Mouse (Mus musculus) hindbrain, embryonic 14.5 days (tissue): ENCODE measurements around the gene Prph2. TPM values are rescaled to one million over a fixed set of nuclear protein-coding genes. Genes with fewer than 3 reads are reported as not detected.

ENCODE experiments used
- ATAC-seq: fragments of 200-750 bp; cut with Nextera tagmentation; 2 replicates; pipeline ENCODE4 v1.8.0; 2017; ENCODE audit warnings: moderate number of reproducible peaks, mild to moderate bottlenecking, moderate TSS enrichment, moderate library complexity; ENCODE audit not compliant: low FRiP score
- DNase-seq: peaks from one replicate; pipeline ENCODE4 v3.0.0-alpha.2; 2015; ENCODE audit warnings: low spot score
- H3K27ac ChIP-seq: fragments of 300-500 bp; sonication (generic); 2 replicates; pipeline ENCODE4 v1.5.1; 2014; ENCODE audit warnings: mild to moderate bottlenecking, moderate library complexity
- H3K27me3 ChIP-seq: fragments of 300-500 bp; sonication (generic); 2 replicates; pipeline ENCODE4 v1.6.1; 2014; ENCODE audit warnings: mild to moderate bottlenecking, low read length, mixed read lengths; ENCODE audit not compliant: control insufficient read depth, insufficient read depth
- H3K36me3 ChIP-seq: fragments of 300-500 bp; sonication (generic); replicated peaks from 2 replicates; pipeline ENCODE4 v1.6.1; 2014; ENCODE audit not compliant: control insufficient read depth, insufficient read depth
- H3K4me1 ChIP-seq: fragments of 300-500 bp; sonication (generic); replicated peaks from 2 replicates; pipeline ENCODE4 v1.6.1; 2014; ENCODE audit warnings: antibody characterized with exemption, low read length, mixed read lengths; ENCODE audit not compliant: control insufficient read depth, insufficient read depth
- H3K4me2 ChIP-seq: fragments of 300-500 bp; sonication (generic); replicated peaks from 2 replicates; pipeline ENCODE4 v1.6.1; 2014; ENCODE audit warnings: mild to moderate bottlenecking, moderate library complexity
- H3K4me3 ChIP-seq: fragments of 300-500 bp; sonication (generic); replicated peaks from 2 replicates; pipeline ENCODE4 v1.5.1; 2014; ENCODE audit warnings: mild to moderate bottlenecking, low read length
- H3K9ac ChIP-seq: fragments of 300-500 bp; sonication (generic); 2 replicates; pipeline ENCODE4 v1.6.1; 2014
- H3K9me3 ChIP-seq: fragments of 300-500 bp; sonication (generic); 2 replicates; pipeline ENCODE4 v1.6.1; 2016; ENCODE audit warnings: low read length; ENCODE audit not compliant: control insufficient read depth
- WGBS: fragments of 180-500 bp; shearing (Covaris S2); extraction: QIAGEN DNeasy Blood & Tissue Kit; methylation state at CpG from one replicate; pipeline ENCODE4 v1.1.7; 2014; 5-methylcytosine and 5-hydroxymethylcytosine counted together
- polyA plus RNA-seq: library from polyadenylated mRNA; unstranded; fragments of >200 nt; fragmentation: Nextera tagmentation; extraction: Ambion mirVana; gene quantifications from 2 replicates; pipeline ENCODE4 v1.2.1, GENCODE M21; 2014

The Prph2 gene
- polyA plus RNA-seq, 1 experiment from 2014 or later = not detected

DNA sequence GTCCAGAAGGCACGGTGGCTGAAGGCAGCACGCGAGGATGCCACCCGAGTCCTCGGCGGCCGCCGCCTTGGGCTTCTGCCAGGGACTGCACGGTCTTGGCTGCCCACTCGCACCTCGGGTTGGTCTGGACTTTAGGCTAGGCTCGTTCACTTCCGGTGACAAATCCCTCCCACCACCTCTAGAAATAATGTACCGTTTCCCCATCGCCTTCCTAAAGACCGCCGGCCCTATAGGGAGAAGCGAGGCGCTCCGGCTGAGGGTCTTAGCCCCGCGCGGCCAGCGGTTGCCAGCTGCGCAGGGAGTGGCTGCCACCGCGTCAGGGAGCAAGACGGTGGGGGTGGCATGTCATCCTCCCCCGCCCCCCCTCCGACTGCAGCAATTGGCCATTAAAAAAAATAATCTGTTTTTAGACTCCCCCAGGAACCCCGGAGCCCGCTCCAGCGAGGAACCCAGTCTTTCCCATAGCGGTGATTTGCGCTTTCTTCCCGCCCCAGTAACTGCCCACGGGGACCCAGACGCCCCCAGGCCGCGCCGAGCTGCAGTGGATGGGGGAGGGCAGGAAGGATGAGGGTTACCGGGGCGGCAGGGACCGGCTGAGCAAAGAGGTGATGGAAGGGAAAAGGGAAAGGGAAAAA lies 20.7 kb upstream of the Prph2 start:
- Histone ChIP-seq H3K4me2 (peak overlapping the region; percentile 76), H3K9ac (peak overlapping the region; percentile 83), H3K9me3 (no peaks in the 10 kb centered on the region), H3K36me3 (no peaks in the 10 kb centered on the region; the same call in 1 of the 2 replicates), H3K4me1 (peaks cover 32% of the 10 kb centered on the region), H3K27me3 (no peaks in the 10 kb centered on the region), H3K4me3 (peak overlapping the region; percentile 97), H3K27ac (peak overlapping the region; percentile 98)
- WGBS = under 1% methylated on average over 44 of the region's 44 CpGs
- peak; percentile 71 for DNase-seq
- peak; percentile 55 for ATAC-seq

DNA sequence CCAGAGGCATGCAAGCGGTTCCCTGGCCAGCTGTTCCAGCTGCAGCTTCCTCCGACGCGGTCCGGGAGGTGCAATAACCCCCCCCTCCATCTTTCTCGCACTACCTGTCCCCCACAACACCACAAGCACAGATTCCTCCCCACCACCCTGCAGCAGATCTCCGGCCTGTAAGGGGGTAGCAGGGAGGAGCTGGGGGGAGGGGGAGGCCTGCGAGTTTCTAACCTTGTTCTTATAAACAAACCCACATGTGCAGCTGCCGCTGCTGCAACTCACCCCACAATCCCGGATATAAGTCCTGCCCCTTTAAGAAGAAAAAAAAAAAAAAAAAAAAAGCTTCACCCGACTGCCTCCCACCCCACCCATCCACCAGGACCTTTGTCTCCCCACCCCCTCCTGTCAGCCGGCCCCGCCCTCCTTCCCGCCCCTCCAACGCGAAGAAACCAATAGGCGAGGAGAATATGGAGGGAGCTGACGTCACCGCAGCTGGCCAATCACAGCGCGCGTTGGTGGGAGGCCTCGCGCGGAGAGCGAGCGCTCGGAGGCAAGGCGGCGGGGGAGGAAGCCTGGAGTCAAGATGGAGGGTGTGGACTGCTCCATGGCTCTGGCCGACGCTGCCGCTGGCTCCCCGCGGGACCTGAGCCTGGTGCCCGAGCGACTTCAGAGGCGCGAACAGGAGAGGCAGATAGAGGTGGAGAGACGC lies 20.0 kb upstream of the Prph2 start, which contains the start of gene Tbcc:
Tbcc (plus strand) TSS at position 569 of the 700 bp plus-strand sequence.
- Histone ChIP-seq H3K9ac (peak within 1 kb of the TSS; percentile 96), H3K4me2 (peak within 1 kb of the TSS; percentile 90), H3K36me3 (no peaks in the 10 kb centered on the region; the same call in 1 of the 2 replicates), H3K4me1 (peaks cover 32% of the 10 kb centered on the region), H3K4me3 (peak within 1 kb of the TSS; percentile 97), H3K27me3 (no peaks in the 10 kb centered on the region), H3K9me3 (no peaks in the 10 kb centered on the region), H3K27ac (peak within 1 kb of the TSS; percentile 98)
- ATAC-seq = peak; percentile 95
- WGBS = under 1% methylated on average over 39 of the region's 40 CpGs
- peak; percentile 98 for DNase-seq

DNA sequence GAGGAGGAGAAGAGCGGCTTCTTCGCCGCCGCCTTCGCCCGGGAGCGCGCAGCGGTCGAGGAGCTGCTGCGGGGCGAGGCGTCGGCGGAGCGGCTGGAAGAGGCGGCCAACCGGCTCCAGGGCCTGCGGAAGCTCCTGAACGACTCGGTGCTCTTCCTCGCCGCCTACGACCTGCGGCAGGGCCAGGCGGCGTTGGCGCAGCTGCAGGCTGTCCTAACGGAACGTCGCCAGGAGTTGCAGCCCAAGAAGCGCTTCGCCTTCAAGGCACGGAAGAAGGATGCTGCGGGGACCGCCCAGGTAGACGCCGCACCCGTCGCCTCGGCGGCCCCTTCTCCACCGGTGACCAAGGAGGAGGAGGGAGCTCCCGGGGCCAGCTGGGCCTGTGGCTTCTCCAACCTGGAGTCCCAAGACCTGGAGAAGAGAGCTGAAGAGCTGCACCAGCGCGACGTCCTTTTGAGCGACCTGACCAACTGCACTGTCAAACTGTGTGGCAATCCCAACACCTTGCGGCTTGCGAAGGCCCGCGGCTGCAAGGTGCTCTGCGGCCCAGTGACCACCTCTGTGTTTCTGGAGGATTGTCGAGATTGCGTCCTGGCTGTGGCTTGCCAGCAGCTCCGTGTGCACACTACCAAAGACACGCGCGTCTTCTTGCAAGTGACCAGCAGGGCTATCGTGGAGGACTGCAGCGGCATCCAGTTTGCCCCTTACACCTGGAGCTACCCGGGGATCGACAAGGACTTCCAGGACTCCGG lies 19.2 kb upstream of the Prph2 start:
- Histone ChIP-seq H3K27ac (peak overlapping the region; percentile 92), H3K9ac (peak overlapping the region; percentile 96), H3K4me2 (peak overlapping the region; percentile 90), H3K4me3 (peak overlapping the region; percentile 97), H3K36me3 (no peaks in the 10 kb centered on the region; the same call in 1 of the 2 replicates), H3K9me3 (no peaks in the 10 kb centered on the region), H3K4me1 (peaks cover 32% of the 10 kb centered on the region), H3K27me3 (no peaks in the 10 kb centered on the region)
- peak; percentile 1 for ATAC-seq
- no peak for DNase-seq
- WGBS = 2% methylated on average over 60 of the region's 64 CpGs

DNA sequence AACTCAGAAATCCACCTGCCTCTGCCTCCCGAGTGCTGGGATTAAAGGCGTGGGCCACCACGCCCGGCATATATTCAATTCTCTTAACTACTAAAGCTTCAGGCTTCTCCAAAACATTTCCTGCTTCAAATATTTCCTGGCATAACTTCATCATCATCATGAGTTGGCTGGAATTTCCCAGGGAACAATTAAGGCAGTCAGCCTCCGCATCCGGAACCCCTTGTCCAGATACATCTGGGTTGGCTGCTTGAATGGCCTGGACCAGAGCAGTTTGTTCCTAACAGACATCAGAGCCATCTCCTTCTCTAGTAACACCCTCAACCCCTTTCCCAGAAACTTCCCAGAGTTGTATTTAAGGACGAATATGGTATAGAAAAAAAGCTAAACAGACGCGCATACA lies 14.8 kb upstream of the Prph2 start:
- Histone ChIP-seq H3K36me3 (no peaks in the 10 kb centered on the region; the same call in 1 of the 2 replicates), H3K4me2 (no peak overlapping the region), H3K27me3 (no peaks in the 10 kb centered on the region), H3K9me3 (no peaks in the 10 kb centered on the region), H3K4me1 (peaks cover 22% of the 10 kb centered on the region), H3K9ac (no peak overlapping the region), H3K4me3 (no peak overlapping the region), H3K27ac (no peak overlapping the region)
- ATAC-seq = no peak
- no peak for DNase-seq
- 93% methylated on average over 9 of the region's 9 CpGs for WGBS

DNA sequence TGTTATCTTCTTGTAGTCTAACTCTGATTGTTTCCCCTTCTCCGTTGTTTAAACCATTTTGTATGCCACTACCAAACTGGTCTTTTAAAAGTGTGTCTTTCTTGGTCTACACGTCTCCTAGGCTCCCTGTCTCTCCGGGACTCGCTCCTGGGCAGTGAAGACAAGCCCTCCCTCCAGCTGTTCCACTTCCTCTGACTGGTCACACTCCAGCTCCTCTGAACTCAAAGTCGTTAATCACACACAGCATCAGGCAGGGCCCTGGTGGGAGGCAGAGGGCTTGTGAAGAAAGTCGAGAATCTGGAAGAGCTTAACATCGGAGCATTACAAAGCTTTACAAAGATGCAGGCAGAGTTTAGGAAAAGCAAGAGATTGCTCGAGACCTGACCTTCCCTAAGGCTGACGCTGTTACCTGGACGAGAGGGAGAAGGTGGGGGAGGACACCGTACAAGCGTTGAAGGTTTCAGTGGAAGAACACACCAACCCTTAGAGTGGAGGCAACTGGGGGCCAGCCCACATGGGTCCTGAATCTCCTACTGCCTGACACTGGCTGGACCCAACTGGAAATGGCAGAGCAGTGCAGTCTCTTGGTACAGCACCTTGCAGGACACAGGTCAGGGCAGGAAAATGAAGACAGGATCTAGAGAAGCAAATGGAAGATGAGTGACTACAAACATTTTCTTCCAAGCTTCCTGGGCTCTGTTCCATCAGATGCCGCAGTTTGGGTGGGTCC lies 12.9 kb upstream of the Prph2 start:
- Histone ChIP-seq H3K4me1 (peaks cover 12% of the 10 kb centered on the region), H3K27me3 (no peaks in the 10 kb centered on the region), H3K4me3 (no peak overlapping the region), H3K9me3 (no peaks in the 10 kb centered on the region), H3K27ac (no peak overlapping the region), H3K36me3 (no peaks in the 10 kb centered on the region; the same call in 1 of the 2 replicates), H3K9ac (no peak overlapping the region), H3K4me2 (no peak overlapping the region)
- WGBS = 51% methylated on average over 13 of the region's 13 CpGs
- ATAC-seq = no peak
- DNase-seq = no peak

DNA sequence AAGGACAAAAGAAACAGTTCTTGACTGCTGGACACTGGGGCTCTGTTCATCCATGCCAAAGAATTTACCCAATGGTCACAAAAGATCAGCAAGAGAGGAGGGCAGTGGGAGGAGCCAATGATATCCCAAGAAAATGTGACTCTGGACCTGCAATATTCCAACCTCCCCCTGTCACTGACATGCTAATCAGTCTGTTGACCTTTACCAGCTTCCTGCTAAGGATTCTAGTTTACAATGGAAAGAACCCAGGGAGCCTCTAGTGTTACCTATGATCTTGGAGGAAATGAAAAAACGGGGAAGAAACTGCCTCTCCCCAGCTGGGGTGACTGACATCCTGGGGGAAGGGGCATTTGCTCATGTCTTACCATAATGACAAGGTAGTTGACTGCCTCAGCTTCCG lies 9.3 kb upstream of the Prph2 start:
- no peaks in the 10 kb centered on the region for H3K36me3 ChIP-seq
- no peaks in the 10 kb centered on the region for H3K9me3 ChIP-seq
- ATAC-seq (no peak), DNase-seq (no peak)
- H3K9ac ChIP-seq = no peak overlapping the region
- H3K27ac ChIP-seq = no peak overlapping the region
- no peak overlapping the region for H3K4me3 ChIP-seq
- no peaks in the 10 kb centered on the region for H3K4me1 ChIP-seq
- H3K27me3 ChIP-seq = no peaks in the 10 kb centered on the region
- 56% methylated on average over 2 of the region's 2 CpGs for WGBS
- H3K4me2 ChIP-seq = no peak overlapping the region

DNA sequence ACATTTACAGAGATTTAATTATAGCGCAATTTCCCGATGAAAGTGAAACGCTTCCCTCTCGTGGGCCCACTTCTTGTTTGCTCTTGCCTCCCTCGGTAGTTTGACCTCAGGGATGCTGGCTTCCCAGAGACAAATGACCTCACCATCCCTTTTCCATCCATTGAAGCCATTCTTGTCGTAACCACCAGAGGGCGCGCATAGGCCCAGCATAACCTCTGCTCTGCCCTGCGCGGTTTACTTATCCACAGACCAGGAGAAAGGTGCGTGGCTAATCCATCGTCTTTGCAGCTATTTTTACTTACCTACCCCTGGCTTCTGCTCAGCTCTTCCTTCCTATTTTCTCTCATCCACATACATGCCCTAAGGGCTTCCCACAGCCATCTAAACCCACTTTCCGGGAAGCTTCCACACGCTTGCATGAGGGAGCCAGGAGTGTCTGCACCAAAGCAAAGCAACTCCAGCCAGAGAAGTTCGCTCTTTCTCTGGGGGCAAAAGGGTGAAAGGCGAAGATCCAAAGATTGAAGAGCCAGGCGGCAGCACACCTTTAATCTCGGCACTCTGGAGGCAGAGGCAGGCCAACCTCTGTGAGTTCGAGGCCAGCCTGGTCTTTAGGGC lies 6.3 kb upstream of the Prph2 start:
- no peaks in the 10 kb centered on the region for H3K27me3 ChIP-seq
- no peak overlapping the region for H3K4me3 ChIP-seq
- H3K9me3 ChIP-seq = no peaks in the 10 kb centered on the region
- 24% methylated on average over 19 of the region's 19 CpGs for WGBS
- no peak overlapping the region for H3K27ac ChIP-seq
- no peak overlapping the region for H3K9ac ChIP-seq
- DNase-seq = peak; percentile 81
- H3K4me1 ChIP-seq = no peaks in the 10 kb centered on the region
- no peaks in the 10 kb centered on the region for H3K36me3 ChIP-seq
- H3K4me2 ChIP-seq = no peak overlapping the region
- peak; percentile 51; the same call in 1 of the 2 replicates for ATAC-seq

DNA sequence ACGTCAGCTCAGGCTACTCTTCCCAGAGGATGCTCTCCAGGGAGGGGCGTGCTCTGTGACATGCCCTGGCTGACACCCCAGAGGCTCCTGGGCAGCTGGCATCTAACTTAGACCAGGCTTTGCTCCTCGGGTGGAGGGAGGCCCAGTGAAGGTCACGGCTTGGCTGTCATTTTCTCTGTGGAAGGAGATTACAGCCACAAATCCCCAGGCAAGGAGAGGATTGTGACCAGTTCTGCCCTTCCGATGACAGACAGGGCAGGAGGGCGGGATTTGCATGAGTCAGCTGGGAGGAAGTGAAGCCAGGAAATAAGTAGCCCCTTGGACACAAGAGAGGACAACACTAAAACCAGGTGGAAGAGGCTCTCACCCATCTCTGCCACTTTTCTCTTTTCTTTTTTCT lies 2.1 kb downstream of the Prph2 start:
- 51% methylated on average over 6 of the region's 6 CpGs for WGBS
- Histone ChIP-seq H3K4me1 (0 out of 2 replicates have a peak, but pooled peaks cover 2% of the 10 kb centered on the region), H3K4me3 (no peak overlapping the region), H3K4me2 (no peak overlapping the region), H3K27ac (no peak overlapping the region), H3K27me3 (no peaks in the 10 kb centered on the region), H3K36me3 (no peaks in the 10 kb centered on the region), H3K9me3 (no peaks in the 10 kb centered on the region), H3K9ac (no peak overlapping the region)
- ATAC-seq = no peak
- no peak for DNase-seq
